Mouse (Mus musculus) spleen, adult 2 months (tissue): ENCODE data around the gene Clpsl2. TPM values are rescaled to one million over a fixed set of nuclear protein-coding genes. Genes with fewer than 3 reads are reported as not detected.

ENCODE experiments used
- DNase-seq, 2 experiments: peaks; one replicate each; pipeline versions ENCODE4 v3.0.0 to v3.0.0-alpha.2; 2012 to 2021; ENCODE audit warnings: low spot score in 2 of 2, low read depth in 1 of 2
- H3K27ac ChIP-seq: fragments of 200-500 bp; 2 replicates; pipeline ENCODE4 v1.5.1; 2012; ENCODE audit warnings: low read length, inconsistent platforms; ENCODE audit not compliant: insufficient read depth
- H3K27me3 ChIP-seq: fragments of 200-500 bp; 2 replicates; pipeline ENCODE4 v1.6.1; 2012; ENCODE audit warnings: mild to moderate bottlenecking, moderate library complexity, low read length, inconsistent platforms; ENCODE audit not compliant: control insufficient read depth, insufficient read depth
- H3K36me3 ChIP-seq: fragments of 200-500 bp; 2 replicates; pipeline ENCODE4 v1.6.1; 2012; ENCODE audit warnings: mild to moderate bottlenecking, low read length, inconsistent platforms; ENCODE audit not compliant: control insufficient read depth, insufficient read depth
- H3K4me1 ChIP-seq: fragments of 200-500 bp; 2 replicates; pipeline ENCODE4 v1.6.1; 2011; ENCODE audit warnings: inconsistent platforms; ENCODE audit not compliant: control insufficient read depth, insufficient read depth, insufficient read length
- H3K4me3 ChIP-seq: fragments of 200-500 bp; 2 replicates; pipeline ENCODE4 v1.5.1; 2011; ENCODE audit warnings: mild to moderate bottlenecking, inconsistent platforms; ENCODE audit not compliant: insufficient read depth, insufficient read length; ENCODE audit errors: extremely low read depth
- CTCF ChIP-seq: fragments of 200-500 bp; IDR thresholded peaks from 2 replicates; pipeline ENCODE4 v1.5.1; 2011; ENCODE audit warnings: mild to moderate bottlenecking, inconsistent platforms; ENCODE audit not compliant: insufficient read depth, insufficient read length, insufficient replicate concordance; ENCODE audit errors: extremely low read depth
- POLR2A ChIP-seq: fragments of 200-500 bp; IDR thresholded peaks from 2 replicates; pipeline ENCODE4 v1.6.1; 2011; ENCODE audit warnings: low read depth, low read length, inconsistent platforms
- WGBS: fragments of 180-500 bp; shearing (Covaris S2); methylation state at CpG from one replicate; pipeline ENCODE4 v1.1.7; 2018; 5-methylcytosine and 5-hydroxymethylcytosine counted together
- polyA plus RNA-seq: library from polyadenylated mRNA; depleted of rRNA; stranded (reverse); fragments of >200 nt; gene quantifications from 2 replicates; pipeline ENCODE4 v1.2.3, GENCODE M21; 2012; rRNA removed

Gene Clpsl2
- polyA plus RNA-seq, 1 experiment: not detected

DNA sequence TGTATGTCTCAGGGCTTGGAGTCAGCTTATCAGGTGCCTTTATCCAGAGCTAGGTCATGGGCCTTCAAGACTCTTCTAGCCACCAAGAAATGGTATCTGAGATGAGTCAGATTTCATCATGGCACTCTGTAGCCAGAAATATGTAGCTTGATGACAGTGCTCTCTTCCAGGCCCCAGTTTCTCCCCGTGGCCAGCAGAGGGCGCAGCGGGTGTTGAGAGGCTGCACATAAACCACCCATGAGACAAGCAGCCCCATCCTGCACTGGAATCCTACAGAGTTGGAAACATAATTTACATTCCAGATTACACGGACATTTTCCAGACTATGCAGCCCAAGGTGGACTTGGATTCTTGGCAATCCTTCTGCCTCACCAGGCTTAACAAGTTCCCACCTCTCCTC, 43.8 kb downstream of the Clpsl2 start:
- no peaks in the 10 kb centered on the region for H3K27me3 ChIP-seq
- WGBS: 19% methylated on average over 4 of the region's 4 CpGs
- no peak overlapping the region for H3K27ac ChIP-seq
- no peak overlapping the region for H3K4me3 ChIP-seq
- TF ChIP-seq CTCF: peak; percentile 85
- no peak for TF ChIP-seq POLR2A
- peaks cover 50% of the 10 kb centered on the region for H3K36me3 ChIP-seq
- H3K4me1 ChIP-seq: no peaks in the 10 kb centered on the region
- DNase-seq: peak; percentile 41 to 66

DNA sequence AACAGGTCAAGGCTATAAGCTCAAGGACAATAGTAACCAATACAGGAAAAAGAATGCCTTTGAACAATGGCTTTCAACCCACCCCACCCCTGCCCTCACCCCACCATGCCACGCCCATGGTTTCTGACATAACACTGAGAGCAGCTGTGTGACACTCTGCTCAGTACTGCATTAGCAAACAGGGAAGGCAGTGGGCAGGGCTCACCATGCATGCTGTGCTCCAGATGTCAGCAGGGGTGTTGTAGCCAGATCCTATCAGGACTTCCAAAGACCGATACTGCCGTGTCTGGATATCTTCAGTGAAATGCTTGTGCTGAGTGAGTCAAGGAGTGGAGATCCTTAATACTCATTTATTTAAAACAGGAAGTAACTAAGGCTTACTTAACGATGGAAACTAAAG, 44.8 kb downstream of the Clpsl2 start:
- Histone ChIP-seq H3K4me3 (no peak overlapping the region), H3K36me3 (peaks cover 48% of the 10 kb centered on the region), H3K4me1 (no peaks in the 10 kb centered on the region), H3K27ac (no peak overlapping the region), H3K27me3 (no peaks in the 10 kb centered on the region)
- WGBS: 77% methylated on average over 4 of the region's 4 CpGs
- TF ChIP-seq CTCF: no peak
- no peak for TF ChIP-seq POLR2A
- DNase-seq: no peak

DNA sequence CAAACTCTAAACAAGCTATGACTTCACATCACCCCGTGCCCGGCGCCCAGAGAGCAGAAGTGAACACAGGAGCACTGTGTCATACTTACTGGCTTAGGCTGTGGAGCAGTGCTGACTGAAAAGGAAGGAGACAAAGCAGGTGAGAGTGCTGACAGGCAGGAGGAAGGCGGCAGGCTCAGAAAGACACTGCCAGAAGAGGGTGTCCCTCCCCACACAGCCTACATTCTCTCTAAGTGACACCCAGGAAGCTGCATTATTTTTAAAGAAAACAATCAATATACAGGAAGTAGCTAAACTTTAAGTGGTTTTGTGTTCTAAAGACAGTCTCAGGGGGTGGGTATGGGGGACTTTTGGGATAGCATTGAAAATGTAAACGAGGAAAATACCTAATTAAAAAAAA, 51.6 kb downstream of the Clpsl2 start:
- peaks cover 44% of the 10 kb centered on the region for H3K36me3 ChIP-seq
- TF ChIP-seq POLR2A: no peak
- no peak for TF ChIP-seq CTCF
- H3K4me3 ChIP-seq: no peak overlapping the region
- H3K27ac ChIP-seq: no peak overlapping the region
- DNase-seq: no peak
- H3K27me3 ChIP-seq: no peaks in the 10 kb centered on the region
- H3K4me1 ChIP-seq: no peaks in the 10 kb centered on the region
- 90% methylated on average over 5 of the region's 5 CpGs for WGBS

- Histone ChIP-seq H3K27me3 (no peaks in the 10 kb centered on the region), H3K4me3 (no peak overlapping the region), H3K4me1 (no peaks in the 10 kb centered on the region), H3K36me3 (peaks cover 47% of the 10 kb centered on the region), H3K27ac (no peak overlapping the region)
- DNase-seq: no peak
- WGBS: 83% methylated on average over 9 of the region's 9 CpGs
- no peak for TF ChIP-seq POLR2A
- TF ChIP-seq CTCF: no peak
Measured at GRCm38 (mm10) chr17:28601557-28602250, 52.5 kb downstream of the Clpsl2 start.

Other genes starting within 250 kb of the Clpsl2 start
- gene Fance, start 235.9 kb upstream of the Clpsl2 start, polyA plus RNA-seq: 17.2 and 19.3 TPM in 2 replicates
- gene Rpl10a, start 220.9 kb upstream of the Clpsl2 start, polyA plus RNA-seq: 4,168 and 4,314 TPM in 2 replicates
- 4.3 and 5.0 TPM in 2 replicates for gene Tead3, start 198.6 kb upstream of the Clpsl2 start, polyA plus RNA-seq
- gene Tulp1, start 184.2 kb upstream of the Clpsl2 start, polyA plus RNA-seq: 0.15 and 0.25 TPM in 2 replicates
- gene Fkbp5, start 31.9 kb upstream of the Clpsl2 start, polyA plus RNA-seq: 26.1 and 29.7 TPM in 2 replicates
- gene Armc12, start 18.6 kb upstream of the Clpsl2 start, polyA plus RNA-seq: 0.25 and 0.32 TPM in 2 replicates
- 8,275 and 8,966 TPM in 2 replicates for gene Clps, start 11.4 kb downstream of the Clpsl2 start, polyA plus RNA-seq
- not detected in 2 replicates for gene Lhfpl5, start 26.2 kb downstream of the Clpsl2 start, polyA plus RNA-seq
- 20.0 and 20.5 TPM in 2 replicates for gene Srpk1, start 73.3 kb downstream of the Clpsl2 start, polyA plus RNA-seq
- 0.38 and 0.40 TPM in 2 replicates for gene Slc26a8, start 140.8 kb downstream of the Clpsl2 start, polyA plus RNA-seq
- 83.1 and 93.0 TPM in 2 replicates for gene Mapk14, start 141.9 kb downstream of the Clpsl2 start, polyA plus RNA-seq
- gene AC170998.1, start 176.7 kb downstream of the Clpsl2 start, polyA plus RNA-seq: 0.28 and 0.81 TPM in 2 replicates
- 1.1 and 2.6 TPM in 2 replicates for gene Mapk13, start 219.9 kb downstream of the Clpsl2 start, polyA plus RNA-seq